Mouse (Mus musculus): ENCODE data around the gene Abhd4. TPM values are rescaled to one million over a fixed set of nuclear protein-coding genes. Genes with fewer than 3 reads are reported as not detected.

The Abhd4 gene
- polyA plus RNA-seq, 1 experiment from 2014 or later, result 51.5 TPM

DNA sequence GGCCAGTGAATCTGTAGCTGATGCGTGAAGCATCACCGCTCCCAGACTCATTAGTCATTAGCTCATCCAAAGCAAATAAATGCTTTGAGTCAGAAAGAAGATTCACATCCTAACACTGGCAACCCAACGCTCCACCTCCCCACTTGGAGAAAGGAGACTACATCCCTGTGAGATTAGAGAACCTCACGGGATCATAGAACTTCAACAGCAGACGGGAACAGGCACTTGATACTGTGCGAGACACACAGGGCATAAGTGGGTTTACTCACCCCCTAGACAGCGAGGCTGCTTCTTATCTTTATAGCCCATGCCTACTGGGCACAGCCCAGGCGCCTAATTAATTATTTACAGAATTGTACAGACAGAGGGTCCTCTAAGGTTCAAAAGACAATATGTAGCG is 21.8 kb upstream of the Abhd4 start:
- Histone ChIP-seq H3K4me3 (no peak overlapping the region), H3K9ac (no peak overlapping the region), H3K27ac (no peak overlapping the region), H3K4me2 (replicated peaks) (no peak overlapping the region), H3K4me1 (peaks cover 18% of the 10 kb centered on the region), H3K9me3 (no peaks in the 10 kb centered on the region), H3K27me3 (no peaks in the 10 kb centered on the region), H3K36me3 (peaks cover 5% of the 10 kb centered on the region)
- no peak for ATAC-seq (ENCODE audit: insufficient number of reproducible peaks, insufficient read depth, low FRiP score, low TSS enrichment)
- WGBS, result 76% methylated on average over 9 of the region's 9 CpGs

GRCm38 (mm10) chr14:54232811-54233558 is 21.0 kb upstream of the Abhd4 start:
- Histone ChIP-seq H3K9ac (no peak overlapping the region), H3K9me3 (no peaks in the 10 kb centered on the region), H3K4me1 (peaks cover 18% of the 10 kb centered on the region), H3K27ac (peak overlapping the region; percentile 60; the same call in 1 of the 2 replicates), H3K4me2 (replicated peaks) (0 out of 2 replicates have a peak overlapping the region, but pooled peaks have one; percentile 7), H3K36me3 (peaks cover 5% of the 10 kb centered on the region), H3K4me3 (no peak overlapping the region), H3K27me3 (no peaks in the 10 kb centered on the region)
- 29% methylated on average over 9 of the region's 9 CpGs for WGBS
- no peak for ATAC-seq (ENCODE audit: insufficient number of reproducible peaks, insufficient read depth, low FRiP score, low TSS enrichment)

DNA sequence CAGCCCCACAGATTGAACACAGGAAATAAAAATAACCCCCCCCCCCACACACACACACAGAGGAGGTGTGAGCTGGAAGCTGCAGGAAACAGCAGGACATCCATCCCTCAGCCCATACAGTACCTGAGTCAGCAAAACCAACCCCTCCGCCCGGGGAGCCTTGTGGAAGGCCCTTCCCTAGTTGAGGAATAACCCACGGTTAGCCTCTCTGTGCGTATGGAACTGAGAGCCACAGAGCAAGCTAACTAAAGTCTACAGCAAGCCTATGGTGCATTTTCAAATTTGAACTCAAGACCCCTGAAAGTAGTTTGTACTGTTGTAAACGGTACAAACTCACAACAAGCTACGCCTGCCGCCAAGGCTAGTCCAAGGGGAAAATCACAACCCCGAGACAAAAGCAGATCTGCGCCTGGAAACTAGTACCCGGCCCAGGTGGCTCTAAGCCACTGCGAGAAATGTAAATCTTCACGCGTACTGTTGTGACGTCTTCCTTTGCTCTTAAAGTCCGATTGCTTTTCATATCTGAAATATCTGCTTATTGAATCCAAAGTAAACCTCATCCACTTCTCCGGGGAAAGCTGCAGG is 20.3 kb upstream of the Abhd4 start:
- no peak for ATAC-seq (ENCODE audit: insufficient number of reproducible peaks, insufficient read depth, low FRiP score, low TSS enrichment)
- 0 out of 2 replicates have a peak overlapping the region, but pooled peaks have one; percentile 7 for H3K4me2 ChIP-seq (replicated peaks)

GRCm38 (mm10) chr14:54234231-54235040 is 19.6 kb upstream of the Abhd4 start:
- Histone ChIP-seq H3K4me3 (no peak overlapping the region), H3K27ac (no peak overlapping the region), H3K27me3 (no peaks in the 10 kb centered on the region), H3K9me3 (no peaks in the 10 kb centered on the region), H3K9ac (no peak overlapping the region), H3K4me2 (replicated peaks) (no peak overlapping the region), H3K36me3 (peaks cover 5% of the 10 kb centered on the region), H3K4me1 (peaks cover 12% of the 10 kb centered on the region)
- ATAC-seq (ENCODE audit: insufficient number of reproducible peaks, insufficient read depth, low FRiP score, low TSS enrichment), result no peak
- 80% methylated on average over 20 of the region's 20 CpGs for WGBS

More for the DNA sequence above, 20.3 kb upstream of the Abhd4 start:
- 77% methylated on average over 16 of the region's 16 CpGs for WGBS
- Histone ChIP-seq H3K9ac (no peak overlapping the region), H3K27ac (peak overlapping the region; percentile 60), H3K4me3 (no peak overlapping the region), H3K4me1 (peaks cover 14% of the 10 kb centered on the region), H3K36me3 (peaks cover 5% of the 10 kb centered on the region), H3K9me3 (no peaks in the 10 kb centered on the region), H3K27me3 (no peaks in the 10 kb centered on the region)

DNA sequence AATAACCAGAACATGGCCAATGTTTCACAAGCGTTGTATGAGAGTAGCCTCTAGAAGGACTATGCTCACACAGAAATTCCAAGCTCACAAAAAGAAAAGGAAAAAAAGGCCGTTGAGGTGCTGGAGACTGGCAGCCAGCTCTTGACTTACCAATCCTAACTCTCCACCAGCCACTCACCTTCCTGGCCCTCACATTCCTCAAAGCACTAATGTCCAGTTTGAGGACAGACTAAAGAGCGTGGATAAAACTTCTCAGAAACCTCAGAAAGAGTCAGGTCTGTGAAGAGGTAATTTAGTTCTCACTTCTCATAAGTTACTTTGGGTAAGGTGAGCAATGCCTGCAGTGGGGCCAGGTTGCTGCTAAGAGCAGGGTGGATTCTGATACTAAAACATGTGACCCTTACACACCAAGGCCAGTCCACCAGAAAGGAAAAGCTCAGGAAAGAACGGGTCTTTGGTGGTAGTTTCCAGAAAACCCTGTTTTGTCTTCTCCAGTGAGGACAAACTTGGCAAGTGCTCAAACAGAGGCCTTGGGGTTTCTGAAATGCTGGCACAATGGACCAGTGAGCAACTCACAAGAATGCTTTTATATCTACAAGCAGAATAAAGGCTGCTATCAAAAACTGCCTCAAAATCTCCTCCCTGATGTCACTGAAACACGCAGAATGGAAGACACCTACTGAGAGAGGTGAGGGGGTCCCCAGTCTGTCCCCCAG is 18.0 kb upstream of the Abhd4 start:
- H3K9me3 ChIP-seq, result no peaks in the 10 kb centered on the region
- no peak for ATAC-seq (ENCODE audit: insufficient number of reproducible peaks, insufficient read depth, low FRiP score, low TSS enrichment)
- H3K27me3 ChIP-seq, result no peaks in the 10 kb centered on the region
- H3K36me3 ChIP-seq, result peaks cover 14% of the 10 kb centered on the region
- WGBS, result 85% methylated on average over 5 of the region's 5 CpGs
- H3K9ac ChIP-seq, result no peak overlapping the region
- no peak overlapping the region for H3K4me3 ChIP-seq
- H3K4me2 ChIP-seq (replicated peaks), result no peak overlapping the region
- H3K4me1 ChIP-seq, result peaks cover 12% of the 10 kb centered on the region
- H3K27ac ChIP-seq, result no peak overlapping the region

GRCm38 (mm10) chr14:54236881-54237280 is 17.1 kb upstream of the Abhd4 start:
- Histone ChIP-seq H3K36me3 (peaks cover 23% of the 10 kb centered on the region), H3K4me2 (replicated peaks) (no peak overlapping the region), H3K4me1 (peaks cover 12% of the 10 kb centered on the region), H3K9ac (no peak overlapping the region), H3K27ac (no peak overlapping the region), H3K27me3 (no peaks in the 10 kb centered on the region), H3K9me3 (no peaks in the 10 kb centered on the region), H3K4me3 (no peak overlapping the region)
- no peak for ATAC-seq (ENCODE audit: insufficient number of reproducible peaks, insufficient read depth, low FRiP score, low TSS enrichment)
- WGBS, result 93% methylated on average over 5 of the region's 5 CpGs

DNA sequence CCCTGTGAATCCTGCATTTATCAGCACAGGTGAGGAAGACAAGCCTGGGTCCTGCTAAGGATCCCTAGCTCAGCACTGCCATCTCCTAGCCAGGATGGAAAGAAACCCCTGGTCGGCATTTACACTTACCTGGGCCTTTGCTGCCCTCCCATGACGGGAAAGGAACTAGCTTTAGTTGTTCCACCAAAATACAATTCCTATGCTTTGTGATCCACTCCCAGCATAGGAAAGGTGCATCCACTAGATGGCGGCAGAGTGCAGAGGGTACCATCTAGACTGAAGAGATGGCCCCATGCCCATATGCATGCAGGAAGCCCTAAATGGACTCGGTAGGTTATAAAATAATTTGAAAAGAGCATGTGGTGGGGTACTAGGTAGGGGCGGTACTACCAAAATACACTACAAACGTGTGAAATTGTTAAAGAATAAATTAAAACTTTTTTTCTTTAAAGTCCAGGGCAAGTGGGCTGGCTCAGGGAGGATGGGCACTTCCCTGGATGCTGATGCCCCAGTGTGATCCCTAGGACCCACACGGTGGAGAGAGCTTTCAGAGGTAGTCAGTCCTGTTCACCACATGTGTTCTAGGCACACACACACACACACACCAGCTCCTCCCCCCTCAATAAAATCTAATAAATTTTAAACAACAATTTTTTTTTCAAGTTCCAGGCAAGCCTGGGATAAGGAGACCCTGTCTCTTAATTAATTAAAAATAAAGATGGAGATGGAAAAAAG is 14.8 kb upstream of the Abhd4 start:
- Histone ChIP-seq H3K9me3 (no peaks in the 10 kb centered on the region), H3K4me2 (replicated peaks) (no peak overlapping the region), H3K9ac (no peak overlapping the region), H3K36me3 (peaks cover 33% of the 10 kb centered on the region), H3K4me3 (no peak overlapping the region), H3K27me3 (no peaks in the 10 kb centered on the region), H3K4me1 (no peaks in the 10 kb centered on the region), H3K27ac (no peak overlapping the region)
- ATAC-seq (ENCODE audit: insufficient number of reproducible peaks, insufficient read depth, low FRiP score, low TSS enrichment), result no peak
- WGBS, result 22% methylated on average over 7 of the region's 7 CpGs

DNA sequence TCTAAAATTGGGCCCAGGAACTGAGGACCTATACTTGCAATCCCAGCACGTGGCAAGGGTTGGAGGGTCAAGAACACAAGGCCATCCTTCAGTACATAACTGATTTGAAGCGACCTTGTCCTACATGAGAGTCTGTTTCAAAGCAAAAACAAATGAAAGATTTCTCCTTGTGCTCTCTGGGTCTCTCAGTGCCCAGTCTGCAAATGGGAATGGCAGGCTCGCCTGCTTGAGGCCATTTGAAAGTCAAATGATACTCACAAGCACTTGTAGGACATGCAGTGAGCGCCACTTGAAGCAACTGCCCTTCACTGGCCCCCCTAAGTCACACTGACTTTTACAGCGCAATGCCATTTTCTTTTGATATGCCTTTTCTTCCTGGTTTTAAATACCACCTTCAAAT is 13.4 kb upstream of the Abhd4 start:
- no peak overlapping the region for H3K4me3 ChIP-seq
- H3K27ac ChIP-seq, result no peak overlapping the region
- WGBS, result 88% methylated on average over 5 of the region's 5 CpGs
- H3K4me2 ChIP-seq (replicated peaks), result no peak overlapping the region
- H3K4me1 ChIP-seq, result no peaks in the 10 kb centered on the region
- no peak overlapping the region for H3K9ac ChIP-seq
- peaks cover 31% of the 10 kb centered on the region for H3K36me3 ChIP-seq
- no peaks in the 10 kb centered on the region for H3K27me3 ChIP-seq
- H3K9me3 ChIP-seq, result no peaks in the 10 kb centered on the region
- no peak for ATAC-seq (ENCODE audit: insufficient number of reproducible peaks, insufficient read depth, low FRiP score, low TSS enrichment)

- peaks cover 46% of the 10 kb centered on the region for H3K36me3 ChIP-seq
- no peak overlapping the region for H3K4me2 ChIP-seq (replicated peaks)
- H3K9me3 ChIP-seq, result no peaks in the 10 kb centered on the region
- H3K27ac ChIP-seq, result no peak overlapping the region
- no peaks in the 10 kb centered on the region for H3K27me3 ChIP-seq
- H3K4me1 ChIP-seq, result peaks cover 4% of the 10 kb centered on the region
- no peak overlapping the region for H3K4me3 ChIP-seq
- WGBS, result 61% methylated on average over 3 of the region's 3 CpGs
- H3K9ac ChIP-seq, result no peak overlapping the region
- no peak for ATAC-seq (ENCODE audit: insufficient number of reproducible peaks, insufficient read depth, low FRiP score, low TSS enrichment)
Measured at GRCm38 (mm10) chr14:54244183-54244582, 9.8 kb upstream of the Abhd4 start.

- H3K9ac ChIP-seq, result no peak overlapping the region
- no peak overlapping the region for H3K4me2 ChIP-seq (replicated peaks)
- no peaks in the 10 kb centered on the region for H3K27me3 ChIP-seq
- no peak overlapping the region for H3K27ac ChIP-seq
- no peak for ATAC-seq (ENCODE audit: insufficient number of reproducible peaks, insufficient read depth, low FRiP score, low TSS enrichment)
- WGBS, result 91% methylated on average over 3 of the region's 3 CpGs
- H3K9me3 ChIP-seq, result no peaks in the 10 kb centered on the region
- peaks cover 21% of the 10 kb centered on the region for H3K4me1 ChIP-seq
- peaks cover 34% of the 10 kb centered on the region for H3K36me3 ChIP-seq
- H3K4me3 ChIP-seq, result no peak overlapping the region
Measured at GRCm38 (mm10) chr14:54246232-54246631, 7.8 kb upstream of the Abhd4 start.

DNA sequence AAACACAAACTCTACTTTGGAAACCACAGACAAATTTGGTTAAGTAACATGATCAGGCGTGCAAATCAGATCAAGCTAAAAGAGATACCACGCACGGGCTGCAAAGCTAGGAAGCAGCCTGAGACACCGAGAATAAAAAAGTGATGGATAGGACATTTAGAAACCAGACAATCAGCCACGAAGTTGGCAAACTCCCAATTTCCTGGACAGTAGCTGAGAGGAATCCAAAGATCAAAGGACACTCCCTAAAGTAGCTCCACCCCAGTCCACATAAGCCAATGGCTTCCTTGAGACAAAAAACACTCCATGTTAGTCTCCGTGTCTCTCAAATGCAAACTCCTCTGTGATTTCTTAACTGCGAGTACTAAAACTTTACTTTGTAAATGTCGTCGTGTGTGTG is 4.7 kb upstream of the Abhd4 start:
- no peak for ATAC-seq (ENCODE audit: insufficient number of reproducible peaks, insufficient read depth, low FRiP score, low TSS enrichment)
- Histone ChIP-seq H3K36me3 (peaks cover 17% of the 10 kb centered on the region), H3K9ac (no peak overlapping the region), H3K9me3 (no peaks in the 10 kb centered on the region), H3K27me3 (no peaks in the 10 kb centered on the region), H3K27ac (no peak overlapping the region), H3K4me1 (peaks cover 31% of the 10 kb centered on the region), H3K4me3 (no peak overlapping the region), H3K4me2 (replicated peaks) (no peak overlapping the region)
- 60% methylated on average over 9 of the region's 9 CpGs for WGBS

Measured in embryonic facial prominence, embryonic 12.5 days (tissue).